Mouse (Mus musculus): Measurements from ENCODE around the gene Nfrkb. TPM values are rescaled to one million over a fixed set of nuclear protein-coding genes. Genes with fewer than 3 reads are reported as not detected.

Gene Nfrkb
- polyA plus RNA-seq, 1 experiment from 2014 or later: 28.2 TPM

- ATAC-seq (ENCODE audit: low FRiP score): no peak
- H3K9ac ChIP-seq: no peak overlapping the region
- WGBS: 84% methylated on average over 17 of the region's 17 CpGs
- H3K9me3 ChIP-seq (replicated peaks): no peaks in the 10 kb centered on the region
- no peak overlapping the region for H3K4me3 ChIP-seq
- H3K4me2 ChIP-seq (replicated peaks): peak overlapping the region; percentile 69; the same call in 1 of the 2 replicates
- peaks cover 15% of the 10 kb centered on the region for H3K4me1 ChIP-seq
- H3K27ac ChIP-seq: no peak overlapping the region
- H3K27me3 ChIP-seq: no peaks in the 10 kb centered on the region
- no peaks in the 10 kb centered on the region for H3K36me3 ChIP-seq
These were observed 1.0 kb upstream of the Nfrkb start for GRCm38 (mm10) chr9:31384786-31385499.

GRCm38 (mm10) chr9:31385500-31385869 lies 507 bp upstream of the Nfrkb start:
- H3K27ac ChIP-seq: no peak overlapping the region

GRCm38 (mm10) chr9:31386368-31387180 lies 582 bp downstream of the Nfrkb start:
- Histone ChIP-seq H3K4me3 (peak overlapping the region; percentile 70), H3K9me3 (replicated peaks) (no peaks in the 10 kb centered on the region), H3K36me3 (peaks cover 14% of the 10 kb centered on the region), H3K27ac (peak overlapping the region; percentile 46), H3K9ac (peak overlapping the region; percentile 73), H3K4me1 (peaks cover 15% of the 10 kb centered on the region), H3K27me3 (no peaks in the 10 kb centered on the region), H3K4me2 (replicated peaks) (peak overlapping the region; percentile 69)
- peak; percentile 81 for ATAC-seq (ENCODE audit: low FRiP score)
- whole genome bisulfite sequencing: 13% methylated on average over 42 of the region's 44 CpGs

More at GRCm38 (mm10) chr9:31385500-31385869, 507 bp upstream of the Nfrkb start:
- H3K36me3 ChIP-seq: peaks cover 4% of the 10 kb centered on the region
- WGBS: 38% methylated on average over 4 of the region's 4 CpGs
- peak; percentile 49; the same call in 1 of the 2 replicates for ATAC-seq (ENCODE audit: low FRiP score)
- H3K4me2 ChIP-seq (replicated peaks): peak overlapping the region; percentile 69
- peak overlapping the region; percentile 73; the same call in 1 of the 2 replicates for H3K9ac ChIP-seq
- peak overlapping the region; percentile 70 for H3K4me3 ChIP-seq
- H3K27me3 ChIP-seq: no peaks in the 10 kb centered on the region
- H3K4me1 ChIP-seq: peaks cover 15% of the 10 kb centered on the region
- no peaks in the 10 kb centered on the region for H3K9me3 ChIP-seq (replicated peaks)

GRCm38 (mm10) chr9:31387206-31387605 lies 1.2 kb downstream of the Nfrkb start:
- no peak overlapping the region for H3K27ac ChIP-seq
- 90% methylated on average over 5 of the region's 5 CpGs for WGBS
- H3K9ac ChIP-seq: peak overlapping the region; percentile 73; the same call in 1 of the 2 replicates
- no peaks in the 10 kb centered on the region for H3K9me3 ChIP-seq (replicated peaks)
- H3K36me3 ChIP-seq: peaks cover 21% of the 10 kb centered on the region
- no peak for ATAC-seq (ENCODE audit: low FRiP score)
- peak overlapping the region; percentile 70 for H3K4me3 ChIP-seq
- H3K4me1 ChIP-seq: peaks cover 15% of the 10 kb centered on the region
- H3K27me3 ChIP-seq: no peaks in the 10 kb centered on the region
- peak overlapping the region; percentile 69 for H3K4me2 ChIP-seq (replicated peaks)

GRCm38 (mm10) chr9:31400441-31400840 lies 14.4 kb downstream of the Nfrkb start:
- Histone ChIP-seq H3K9me3 (replicated peaks) (no peaks in the 10 kb centered on the region), H3K27ac (no peak overlapping the region), H3K9ac (no peak overlapping the region), H3K4me1 (no peaks in the 10 kb centered on the region), H3K4me3 (no peak overlapping the region), H3K36me3 (peaks cover 96% of the 10 kb centered on the region), H3K27me3 (no peaks in the 10 kb centered on the region), H3K4me2 (replicated peaks) (no peak overlapping the region)
- 61% methylated on average over 4 of the region's 4 CpGs for WGBS
- ATAC-seq (ENCODE audit: low FRiP score): no peak

GRCm38 (mm10) chr9:31404311-31404710 lies 18.3 kb downstream of the Nfrkb start:
- Histone ChIP-seq H3K36me3 (peaks cover 89% of the 10 kb centered on the region), H3K27ac (no peak overlapping the region), H3K9me3 (replicated peaks) (no peaks in the 10 kb centered on the region), H3K4me2 (replicated peaks) (no peak overlapping the region), H3K9ac (no peak overlapping the region), H3K4me1 (no peaks in the 10 kb centered on the region), H3K4me3 (no peak overlapping the region), H3K27me3 (no peaks in the 10 kb centered on the region)
- WGBS: 91% methylated on average over 2 of the region's 2 CpGs
- ATAC-seq (ENCODE audit: low FRiP score): no peak

GRCm38 (mm10) chr9:31405217-31405616 lies 19.2 kb downstream of the Nfrkb start:
- H3K27me3 ChIP-seq: no peaks in the 10 kb centered on the region
- no peak overlapping the region for H3K4me3 ChIP-seq
- no peak overlapping the region for H3K9ac ChIP-seq
- 64% methylated on average over 6 of the region's 6 CpGs for WGBS
- H3K36me3 ChIP-seq: peaks cover 89% of the 10 kb centered on the region
- no peak overlapping the region for H3K4me2 ChIP-seq (replicated peaks)
- no peak overlapping the region for H3K27ac ChIP-seq
- ATAC-seq (ENCODE audit: low FRiP score): no peak
- no peaks in the 10 kb centered on the region for H3K4me1 ChIP-seq
- no peaks in the 10 kb centered on the region for H3K9me3 ChIP-seq (replicated peaks)

GRCm38 (mm10) chr9:31412165-31412564 lies 26.2 kb downstream of the Nfrkb start:
- no peak for ATAC-seq (ENCODE audit: low FRiP score)
- H3K9me3 ChIP-seq (replicated peaks): no peaks in the 10 kb centered on the region
- WGBS: 92% methylated on average over 4 of the region's 4 CpGs
- no peak overlapping the region for H3K9ac ChIP-seq
- H3K36me3 ChIP-seq: peaks cover 86% of the 10 kb centered on the region
- no peak overlapping the region for H3K4me2 ChIP-seq (replicated peaks)
- no peaks in the 10 kb centered on the region for H3K27me3 ChIP-seq
- no peaks in the 10 kb centered on the region for H3K4me1 ChIP-seq
- no peak overlapping the region for H3K27ac ChIP-seq
- no peak overlapping the region for H3K4me3 ChIP-seq

GRCm38 (mm10) chr9:31418821-31419220 lies 32.8 kb downstream of the Nfrkb start:
- Histone ChIP-seq H3K27ac (no peak overlapping the region), H3K4me3 (no peak overlapping the region), H3K4me1 (no peaks in the 10 kb centered on the region), H3K9ac (no peak overlapping the region), H3K9me3 (replicated peaks) (no peaks in the 10 kb centered on the region), H3K27me3 (no peaks in the 10 kb centered on the region), H3K4me2 (replicated peaks) (no peak overlapping the region), H3K36me3 (peaks cover 79% of the 10 kb centered on the region)
- ATAC-seq (ENCODE audit: low FRiP score): no peak
- WGBS: 100% methylated on average over 1 of the region's 1 CpGs

GRCm38 (mm10) chr9:31422143-31422542 lies 36.2 kb downstream of the Nfrkb start:
- Histone ChIP-seq H3K9me3 (replicated peaks) (no peaks in the 10 kb centered on the region), H3K36me3 (peaks cover 50% of the 10 kb centered on the region), H3K27me3 (no peaks in the 10 kb centered on the region), H3K27ac (no peak overlapping the region), H3K4me1 (no peaks in the 10 kb centered on the region), H3K9ac (no peak overlapping the region), H3K4me3 (no peak overlapping the region), H3K4me2 (replicated peaks) (no peak overlapping the region)
- no peak for ATAC-seq (ENCODE audit: low FRiP score)
- WGBS: 92% methylated on average over 5 of the region's 5 CpGs

- H3K4me2 ChIP-seq (replicated peaks): no peak overlapping the region
- no peaks in the 10 kb centered on the region for H3K4me1 ChIP-seq
- no peaks in the 10 kb centered on the region for H3K27me3 ChIP-seq
- ATAC-seq (ENCODE audit: low FRiP score): no peak
- H3K9me3 ChIP-seq (replicated peaks): no peaks in the 10 kb centered on the region
- WGBS: 88% methylated on average over 7 of the region's 7 CpGs
- H3K9ac ChIP-seq: no peak overlapping the region
- H3K4me3 ChIP-seq: no peak overlapping the region
- no peak overlapping the region for H3K27ac ChIP-seq
- H3K36me3 ChIP-seq: no peaks in the 10 kb centered on the region
These were observed 43.0 kb downstream of the Nfrkb start for GRCm38 (mm10) chr9:31428971-31429370.

- ATAC-seq (ENCODE audit: low FRiP score): no peak
- Histone ChIP-seq H3K4me1 (no peaks in the 10 kb centered on the region), H3K4me3 (no peak overlapping the region), H3K9me3 (replicated peaks) (no peaks in the 10 kb centered on the region), H3K36me3 (no peaks in the 10 kb centered on the region), H3K27me3 (no peaks in the 10 kb centered on the region), H3K4me2 (replicated peaks) (no peak overlapping the region), H3K9ac (no peak overlapping the region), H3K27ac (no peak overlapping the region)
- 81% methylated on average over 9 of the region's 9 CpGs for WGBS
These were observed 44.0 kb downstream of the Nfrkb start for GRCm38 (mm10) chr9:31430011-31430410.

Data from hindbrain, embryonic 12.5 days (tissue).